Mouse (Mus musculus): ENCODE measurements around the gene Gse1. TPM values are rescaled to one million over a fixed set of nuclear protein-coding genes. Genes with fewer than 3 reads are reported as not detected.

Gse1 gene
- polyA plus RNA-seq, 1 experiment from 2014 or later = 23.9 TPM

DNA sequence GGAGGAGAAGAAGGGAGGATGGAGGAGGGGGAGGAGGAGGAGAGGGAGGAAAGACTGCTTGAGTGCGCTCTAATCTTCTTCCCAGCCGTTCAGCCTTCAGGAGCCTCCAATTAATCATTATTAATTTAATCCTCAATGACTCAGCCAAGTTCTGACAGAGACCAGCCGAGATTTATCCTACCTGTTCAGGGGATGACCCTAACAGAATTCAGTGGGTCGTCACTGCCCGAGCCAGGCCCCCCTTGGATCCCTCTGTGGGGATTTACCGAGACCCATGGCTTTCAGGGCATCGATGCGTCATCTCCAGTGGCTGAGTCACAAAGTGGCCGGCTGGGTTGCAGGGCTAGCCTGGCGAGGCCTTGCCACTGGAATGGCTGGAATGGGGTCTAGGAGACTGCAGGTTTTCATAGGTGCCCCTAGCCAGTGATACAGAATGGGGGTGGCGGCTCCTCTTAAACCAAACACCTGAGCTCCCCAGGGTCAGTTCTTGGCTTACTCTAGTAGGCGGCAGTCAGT, 90.3 kb downstream of the Gse1 start:
- 63% methylated on average over 12 of the region's 12 CpGs for WGBS
- DNase-seq (ENCODE audit: low spot score) (no peak), ATAC-seq (ENCODE audit: low FRiP score) (no peak)
- no peaks in the 10 kb centered on the region for H3K36me3 ChIP-seq (replicated peaks; ENCODE audit: control insufficient read depth, insufficient read depth)
- no peak overlapping the region for H3K4me3 ChIP-seq (replicated peaks; ENCODE audit: low read length)
- H3K27me3 ChIP-seq (ENCODE audit: control insufficient read depth, insufficient read depth, low read length) = no peaks in the 10 kb centered on the region; the same call in 1 of the 2 replicates
- no peaks in the 10 kb centered on the region for H3K9me3 ChIP-seq (ENCODE audit: control insufficient read depth, low read length)
- H3K4me1 ChIP-seq (replicated peaks; ENCODE audit: control insufficient read depth, insufficient read depth, low read length) = peaks cover 23% of the 10 kb centered on the region
- H3K9ac ChIP-seq = no peak overlapping the region
- no peak overlapping the region for H3K27ac ChIP-seq
- H3K4me2 ChIP-seq (replicated peaks) = no peak overlapping the region

GRCm38 (mm10) chr8:120319449-120319848, 91.2 kb downstream of the Gse1 start:
- DNase-seq (ENCODE audit: low spot score) (peak; percentile 72), ATAC-seq (ENCODE audit: low FRiP score) (no peak)
- Histone ChIP-seq H3K4me1 (replicated peaks; ENCODE audit: control insufficient read depth, insufficient read depth, low read length) (peaks cover 28% of the 10 kb centered on the region), H3K4me3 (replicated peaks; ENCODE audit: low read length) (no peak overlapping the region), H3K27ac (no peak overlapping the region), H3K27me3 (ENCODE audit: control insufficient read depth, insufficient read depth, low read length) (no peaks in the 10 kb centered on the region; the same call in 1 of the 2 replicates), H3K4me2 (replicated peaks) (no peak overlapping the region), H3K9me3 (ENCODE audit: control insufficient read depth, low read length) (no peaks in the 10 kb centered on the region), H3K36me3 (replicated peaks; ENCODE audit: control insufficient read depth, insufficient read depth) (no peaks in the 10 kb centered on the region), H3K9ac (no peak overlapping the region)
- 24% methylated on average over 7 of the region's 7 CpGs for WGBS

DNA sequence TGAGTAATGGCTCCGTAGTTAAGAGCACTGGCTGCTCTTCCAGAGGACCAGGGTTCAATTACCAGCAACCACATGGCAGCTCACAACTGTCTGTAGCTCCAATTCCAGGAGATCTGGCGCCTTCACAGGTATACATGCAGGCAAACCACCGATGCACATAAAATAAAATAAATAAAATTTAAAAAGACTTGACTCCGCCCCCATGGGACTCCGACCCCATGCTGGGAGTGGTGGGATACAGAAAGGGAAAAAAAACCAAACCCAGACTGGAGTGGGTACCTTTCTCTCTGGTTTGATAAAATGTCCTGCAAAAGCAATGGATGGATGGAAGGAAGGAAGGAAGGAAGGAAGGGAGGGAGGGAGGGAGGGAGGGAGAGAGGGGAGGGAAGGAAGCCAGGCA, 91.9 kb downstream of the Gse1 start:
- Histone ChIP-seq H3K27ac (no peak overlapping the region), H3K4me2 (replicated peaks) (no peak overlapping the region), H3K4me3 (replicated peaks; ENCODE audit: low read length) (no peak overlapping the region), H3K9me3 (ENCODE audit: control insufficient read depth, low read length) (no peaks in the 10 kb centered on the region), H3K36me3 (replicated peaks; ENCODE audit: control insufficient read depth, insufficient read depth) (no peaks in the 10 kb centered on the region), H3K9ac (no peak overlapping the region), H3K4me1 (replicated peaks; ENCODE audit: control insufficient read depth, insufficient read depth, low read length) (peaks cover 32% of the 10 kb centered on the region), H3K27me3 (ENCODE audit: control insufficient read depth, insufficient read depth, low read length) (no peaks in the 10 kb centered on the region; the same call in 1 of the 2 replicates)
- ATAC-seq (ENCODE audit: low FRiP score) = no peak
- DNase-seq (ENCODE audit: low spot score) = no peak
- 94% methylated on average over 5 of the region's 5 CpGs for WGBS

DNA sequence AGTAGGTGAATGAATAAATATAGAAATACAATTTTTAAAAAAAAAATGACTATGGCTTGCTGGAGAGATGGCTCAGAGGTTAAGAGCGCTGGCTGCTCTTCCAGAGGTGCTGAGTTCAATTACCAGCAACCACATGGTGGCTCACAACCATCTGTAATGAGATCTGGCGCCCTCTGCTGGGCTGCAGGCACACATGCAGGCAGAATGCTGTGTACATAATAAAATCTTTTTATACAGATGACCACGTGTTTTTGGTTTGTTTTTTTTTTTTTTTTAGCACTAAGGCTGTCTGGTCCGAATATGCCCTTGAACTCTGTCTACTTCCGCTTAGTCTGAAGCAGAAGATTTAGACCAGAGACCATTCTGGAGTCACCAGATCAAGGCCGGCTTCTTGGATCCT, 93.5 kb downstream of the Gse1 start:
- Histone ChIP-seq H3K9me3 (ENCODE audit: control insufficient read depth, low read length) (no peaks in the 10 kb centered on the region), H3K4me2 (replicated peaks) (no peak overlapping the region), H3K27ac (no peak overlapping the region), H3K4me1 (replicated peaks; ENCODE audit: control insufficient read depth, insufficient read depth, low read length) (peaks cover 34% of the 10 kb centered on the region), H3K36me3 (replicated peaks; ENCODE audit: control insufficient read depth, insufficient read depth) (no peaks in the 10 kb centered on the region), H3K9ac (no peak overlapping the region), H3K27me3 (ENCODE audit: control insufficient read depth, insufficient read depth, low read length) (no peaks in the 10 kb centered on the region; the same call in 1 of the 2 replicates), H3K4me3 (replicated peaks; ENCODE audit: low read length) (no peak overlapping the region)
- WGBS = 43% methylated on average over 6 of the region's 6 CpGs
- ATAC-seq (ENCODE audit: low FRiP score) = no peak
- no peak for DNase-seq (ENCODE audit: low spot score)

DNA sequence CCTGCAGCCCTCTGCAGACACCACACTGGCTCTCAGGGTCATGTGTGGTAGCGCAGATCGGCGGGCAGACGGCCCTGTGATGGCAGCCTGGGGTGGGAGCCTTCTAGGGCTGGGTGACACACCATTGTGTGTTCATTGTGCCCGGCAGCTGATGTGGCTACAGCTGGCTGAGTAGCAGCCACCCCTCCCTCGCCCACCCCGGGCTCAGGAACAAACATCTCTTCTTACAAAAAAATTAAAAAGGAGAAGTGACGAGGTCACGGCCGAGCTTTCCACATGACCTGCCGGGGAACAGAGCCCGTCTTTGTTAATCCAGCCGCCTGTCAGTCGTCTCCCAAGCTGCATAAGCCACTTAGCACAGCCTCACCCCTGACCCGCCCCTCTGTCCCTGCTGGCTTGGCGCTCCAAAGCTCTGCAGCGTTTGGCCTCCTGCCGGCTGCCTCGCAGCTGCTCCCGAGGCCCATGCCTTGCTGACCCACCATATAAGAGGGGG, 94.7 kb downstream of the Gse1 start:
- Histone ChIP-seq H3K9ac (0 out of 2 replicates have a peak overlapping the region, but pooled peaks have one; percentile 30), H3K4me1 (replicated peaks; ENCODE audit: control insufficient read depth, insufficient read depth, low read length) (peaks cover 30% of the 10 kb centered on the region), H3K27ac (peak overlapping the region; percentile 58), H3K27me3 (ENCODE audit: control insufficient read depth, insufficient read depth, low read length) (no peaks in the 10 kb centered on the region), H3K4me3 (replicated peaks; ENCODE audit: low read length) (no peak overlapping the region), H3K9me3 (ENCODE audit: control insufficient read depth, low read length) (no peaks in the 10 kb centered on the region), H3K4me2 (replicated peaks) (no peak overlapping the region), H3K36me3 (replicated peaks; ENCODE audit: control insufficient read depth, insufficient read depth) (no peaks in the 10 kb centered on the region)
- 3% methylated on average over 20 of the region's 20 CpGs for WGBS
- peak; percentile 63 for DNase-seq (ENCODE audit: low spot score)
- ATAC-seq (ENCODE audit: low FRiP score) = peak; percentile 53; the same call in 1 of the 2 replicates

GRCm38 (mm10) chr8:120324555-120324954, 96.3 kb downstream of the Gse1 start:
- Histone ChIP-seq H3K4me3 (replicated peaks; ENCODE audit: low read length) (no peak overlapping the region), H3K9ac (no peak overlapping the region), H3K36me3 (replicated peaks; ENCODE audit: control insufficient read depth, insufficient read depth) (no peaks in the 10 kb centered on the region), H3K27me3 (ENCODE audit: control insufficient read depth, insufficient read depth, low read length) (no peaks in the 10 kb centered on the region), H3K4me1 (replicated peaks; ENCODE audit: control insufficient read depth, insufficient read depth, low read length) (peaks cover 32% of the 10 kb centered on the region), H3K9me3 (ENCODE audit: control insufficient read depth, low read length) (no peaks in the 10 kb centered on the region), H3K4me2 (replicated peaks) (no peak overlapping the region), H3K27ac (no peak overlapping the region)
- WGBS = 48% methylated on average over 3 of the region's 3 CpGs
- no peak for ATAC-seq (ENCODE audit: low FRiP score)
- no peak for DNase-seq (ENCODE audit: low spot score)

DNA sequence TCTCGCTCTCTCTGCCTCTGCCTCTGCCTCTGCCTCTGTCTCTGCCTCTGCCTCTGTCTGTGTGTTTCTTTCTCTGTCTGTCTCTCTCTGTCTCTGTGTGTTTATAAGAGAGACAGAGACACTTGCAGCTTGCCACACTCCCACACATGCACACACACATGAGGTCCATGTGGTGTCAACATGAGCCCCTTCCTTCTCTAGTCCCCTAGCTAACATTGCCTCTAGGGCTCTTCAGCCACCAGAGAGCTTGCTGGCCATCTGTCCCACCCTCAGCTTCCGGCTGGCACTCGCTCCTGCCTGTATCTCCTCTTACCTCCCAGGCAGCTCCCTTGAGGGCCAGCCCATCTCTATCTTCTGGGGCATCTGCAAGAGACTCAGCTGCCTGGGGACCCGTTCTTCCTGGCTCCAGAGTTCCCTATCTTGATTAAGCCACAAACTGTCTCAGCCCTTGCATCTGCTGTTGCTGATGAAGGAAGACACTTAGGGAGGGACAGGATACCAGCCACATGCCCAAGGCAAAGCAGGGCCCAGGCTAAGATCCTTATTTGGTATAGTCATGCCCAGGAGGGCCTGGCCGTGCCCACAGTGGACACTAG, 97.0 kb downstream of the Gse1 start:
- 48% methylated on average over 5 of the region's 5 CpGs for WGBS
- H3K9ac ChIP-seq = no peak overlapping the region
- ATAC-seq (ENCODE audit: low FRiP score) = no peak
- peaks cover 33% of the 10 kb centered on the region for H3K4me1 ChIP-seq (replicated peaks; ENCODE audit: control insufficient read depth, insufficient read depth, low read length)
- H3K36me3 ChIP-seq (replicated peaks; ENCODE audit: control insufficient read depth, insufficient read depth) = no peaks in the 10 kb centered on the region
- H3K4me2 ChIP-seq (replicated peaks) = no peak overlapping the region
- H3K27ac ChIP-seq = no peak overlapping the region
- no peaks in the 10 kb centered on the region for H3K27me3 ChIP-seq (ENCODE audit: control insufficient read depth, insufficient read depth, low read length)
- H3K4me3 ChIP-seq (replicated peaks; ENCODE audit: low read length) = no peak overlapping the region
- H3K9me3 ChIP-seq (ENCODE audit: control insufficient read depth, low read length) = no peaks in the 10 kb centered on the region
- no peak for DNase-seq (ENCODE audit: low spot score)

DNA sequence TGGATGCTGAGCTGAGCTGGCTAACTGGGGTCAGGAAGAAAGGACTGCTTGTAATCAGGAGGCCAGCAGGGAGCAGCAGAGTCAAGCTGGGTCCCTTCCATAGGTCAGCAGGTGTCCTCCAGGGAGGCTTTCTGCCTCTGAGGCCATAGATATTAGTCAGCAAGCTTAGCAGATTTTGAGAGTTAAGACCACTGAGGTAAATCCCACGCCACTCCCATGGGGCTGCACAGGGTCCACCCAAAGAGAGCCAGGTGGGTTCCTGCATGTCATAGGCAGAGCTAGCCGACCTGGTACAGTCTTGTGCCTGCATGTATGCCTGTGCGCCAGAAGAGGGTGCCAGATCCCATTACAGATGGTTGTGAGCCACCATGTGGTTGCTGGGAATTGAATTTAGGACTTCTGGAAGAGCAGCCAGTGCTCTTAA, 98.9 kb downstream of the Gse1 start:
- Histone ChIP-seq H3K36me3 (replicated peaks; ENCODE audit: control insufficient read depth, insufficient read depth) (no peaks in the 10 kb centered on the region), H3K4me3 (replicated peaks; ENCODE audit: low read length) (no peak overlapping the region), H3K27ac (no peak overlapping the region), H3K4me1 (replicated peaks; ENCODE audit: control insufficient read depth, insufficient read depth, low read length) (peaks cover 33% of the 10 kb centered on the region), H3K4me2 (replicated peaks) (no peak overlapping the region), H3K9ac (no peak overlapping the region), H3K27me3 (ENCODE audit: control insufficient read depth, insufficient read depth, low read length) (no peaks in the 10 kb centered on the region), H3K9me3 (ENCODE audit: control insufficient read depth, low read length) (no peaks in the 10 kb centered on the region)
- WGBS = 54% methylated on average over 3 of the region's 3 CpGs
- ATAC-seq (ENCODE audit: low FRiP score) (no peak), DNase-seq (ENCODE audit: low spot score) (no peak)

DNA sequence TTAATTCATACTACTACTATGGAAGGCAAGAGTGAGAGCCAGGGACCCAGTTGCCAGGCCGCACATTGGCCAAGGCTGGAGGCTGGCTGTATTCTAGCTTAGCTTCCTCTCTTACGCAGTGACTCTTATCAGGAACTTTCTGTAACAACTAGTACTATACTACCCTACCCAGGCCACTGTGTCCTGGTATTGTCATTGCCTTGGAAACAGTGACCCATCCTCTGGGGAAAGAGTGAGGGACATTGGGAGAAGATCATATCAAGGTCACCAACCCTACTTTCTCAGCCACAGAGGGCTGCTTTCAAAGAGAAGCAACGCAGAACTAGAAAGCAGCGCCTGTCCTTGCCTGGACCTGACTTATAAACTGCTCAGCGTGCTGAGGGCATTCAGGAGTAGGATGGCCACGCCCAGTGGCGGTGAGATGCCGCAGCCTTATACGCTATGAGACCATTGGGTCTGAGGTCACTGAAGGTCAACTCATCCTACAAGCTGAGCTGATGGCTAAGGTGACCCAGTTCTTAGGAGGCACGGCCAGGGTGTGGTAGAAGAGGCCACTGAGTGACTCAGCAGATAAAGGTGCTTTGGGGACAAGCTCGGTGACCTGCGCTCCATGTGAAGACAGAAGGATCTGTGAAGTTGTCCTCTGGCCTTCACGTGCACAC, 100.2 kb downstream of the Gse1 start:
- H3K9me3 ChIP-seq (ENCODE audit: control insufficient read depth, low read length) = no peaks in the 10 kb centered on the region
- H3K27me3 ChIP-seq (ENCODE audit: control insufficient read depth, insufficient read depth, low read length) = no peaks in the 10 kb centered on the region
- no peak overlapping the region for H3K4me3 ChIP-seq (replicated peaks; ENCODE audit: low read length)
- H3K36me3 ChIP-seq (replicated peaks; ENCODE audit: control insufficient read depth, insufficient read depth) = no peaks in the 10 kb centered on the region
- ATAC-seq (ENCODE audit: low FRiP score) = no peak
- H3K27ac ChIP-seq = no peak overlapping the region
- WGBS = 92% methylated on average over 13 of the region's 13 CpGs
- H3K9ac ChIP-seq = no peak overlapping the region
- no peak for DNase-seq (ENCODE audit: low spot score)
- H3K4me2 ChIP-seq (replicated peaks) = no peak overlapping the region
- H3K4me1 ChIP-seq (replicated peaks; ENCODE audit: control insufficient read depth, insufficient read depth, low read length) = peaks cover 21% of the 10 kb centered on the region
